Mouse (Mus musculus) ES-E14 (cell line): ENCODE results near the gene Acss2. TPM values are rescaled to one million over a fixed set of nuclear protein-coding genes. Genes with fewer than 3 reads are reported as not detected.

Experiments
- DNase-seq: peaks from one replicate; pipeline ENCODE4 v3.0.0-alpha.2; 2013; ENCODE audit warnings: low read depth, low spot score
- H3K27ac ChIP-seq: 2 replicates; pipeline ENCODE4 v1.5.1; 2012; ENCODE audit warnings: low read depth, mild to moderate bottlenecking, low read length, moderate library complexity, mixed read lengths; ENCODE audit not compliant: poor library complexity, insufficient read depth, severe bottlenecking
- H3K36me3 ChIP-seq: 2 replicates; pipeline ENCODE4 v1.6.1; 2012; ENCODE audit warnings: mild to moderate bottlenecking, low read length, moderate library complexity, mixed read lengths; ENCODE audit not compliant: control insufficient read depth, poor library complexity, insufficient read depth, severe bottlenecking
- H3K4me1 ChIP-seq, 2 experiments: fragments of 150-350 bp in 1 of 2; sonication (generic) in 1 of 2; 2 replicates each; pipeline ENCODE4 v1.6.1; 2012; ENCODE audit warnings: low read length in 2 of 2, mild to moderate bottlenecking in 1 of 2, mixed read lengths in 1 of 2; ENCODE audit not compliant: control insufficient read depth in 2 of 2, insufficient read depth in 2 of 2, poor library complexity in 1 of 2
- H3K4me3 ChIP-seq, 2 experiments: fragments of 150-350 bp in 1 of 2; sonication (generic) in 1 of 2; 2 replicates each; pipeline ENCODE4 v1.5.1; 2012; ENCODE audit warnings: low read length in 2 of 2, low read depth in 1 of 2, mild to moderate bottlenecking in 1 of 2, mixed read lengths in 1 of 2; ENCODE audit not compliant: insufficient read depth in 1 of 2, poor library complexity in 1 of 2, severe bottlenecking in 1 of 2
- H3K9ac ChIP-seq: 2 replicates; pipeline ENCODE4 v1.6.1; 2012; ENCODE audit warnings: low read depth, mild to moderate bottlenecking, low read length, mixed read lengths; ENCODE audit not compliant: poor library complexity, insufficient read depth, severe bottlenecking
- H3K9me3 ChIP-seq: fragments of 150-350 bp; sonication (generic); 2 replicates; pipeline ENCODE4 v1.6.1; 2012; ENCODE audit warnings: low read depth, mild to moderate bottlenecking, low read length; ENCODE audit not compliant: control insufficient read depth, insufficient read depth
- CHD2 ChIP-seq: IDR thresholded peaks from 2 replicates; pipeline ENCODE4 v1.6.1; 2014; ENCODE audit warnings: mild to moderate bottlenecking, low read depth, low read length, inconsistent platforms
- HCFC1 ChIP-seq: IDR thresholded peaks from 2 replicates; pipeline ENCODE4 v1.6.1; 2012; ENCODE audit warnings: low read length, inconsistent platforms, borderline replicate concordance; ENCODE audit not compliant: insufficient read depth
- MAFK ChIP-seq: IDR thresholded peaks from 2 replicates; pipeline ENCODE4 v1.6.1; 2014; ENCODE audit warnings: mild to moderate bottlenecking, low read depth, low read length, inconsistent platforms; ENCODE audit not compliant: insufficient read depth
- ZC3H11A ChIP-seq: IDR thresholded peaks from 2 replicates; pipeline ENCODE4 v1.6.1; 2012; ENCODE audit warnings: low read depth, mild to moderate bottlenecking, inconsistent platforms, low read length, borderline replicate concordance
- ZNF384 ChIP-seq: IDR thresholded peaks from 2 replicates; pipeline ENCODE4 v1.6.1; 2012; ENCODE audit warnings: low read depth, low read length, inconsistent platforms
- in situ Hi-C, 2 experiments: fragments of 600-800 bp; cut with MboI; formaldehyde crosslinking; loops; one replicate each; pipeline ENCODE4 v1.15.1; 2025; ENCODE audit warnings: low sequenced_read_pairs in 2 of 2, inconsistent platforms in 1 of 2; ENCODE audit not compliant: unreplicated experiment in 2 of 2
- total RNA-seq: library from RNA; depleted of rRNA; stranded (reverse); fragments of 300-350 nt; gene quantifications from 2 replicates; pipeline ENCODE4 v1.2.3, GENCODE M21; 2012

Gene Acss2
- total RNA-seq, 1 experiment: 5.3 TPM

GRCm38 (mm10) chr2:155518531-155519270 lies 953 bp downstream of the Acss2 start:
- TF ChIP-seq HCFC1: no peak
- TF ChIP-seq ZNF384: no peak
- TF ChIP-seq MAFK: no peak
- TF ChIP-seq CHD2: no peak
- TF ChIP-seq ZC3H11A: no peak
- peak overlapping the region; percentile 73; the same call in 1 of the 2 replicates for H3K9ac ChIP-seq
- peak overlapping the region; percentile 84 to 94 for H3K4me3 ChIP-seq
- no peak overlapping the region for H3K27ac ChIP-seq
- no peaks in the 10 kb centered on the region for H3K36me3 ChIP-seq
- H3K9me3 ChIP-seq: no peaks in the 10 kb centered on the region
- in situ Hi-C loops: loop anchor here (5.0 to 10.0 kb wide), 3 partner anchors 96 to 236 kb away; partner anchors contain the start of genes Myh7b (in 1 of the 2) and Procr (in 1 of the 2)
- H3K4me1 ChIP-seq: peaks cover 1 to 5% of the 10 kb centered on the region in 2 experiments; a peak in 2 of 4 replicates
- DNase-seq: no peak

GRCm38 (mm10) chr2:155523706-155524105 lies 6.0 kb downstream of the Acss2 start:
- no peaks in the 10 kb centered on the region for H3K9me3 ChIP-seq
- no peak overlapping the region for H3K9ac ChIP-seq
- no peaks in the 10 kb centered on the region for H3K36me3 ChIP-seq
- no peaks in the 10 kb centered on the region; a peak in 1 of 4 replicates for H3K4me1 ChIP-seq
- no peak for DNase-seq
- no peak overlapping the region for H3K4me3 ChIP-seq
- in situ Hi-C loops: no loop called here
- TF ChIP-seq ZNF384 (no peak), ZC3H11A (no peak), MAFK (no peak), CHD2 (no peak), HCFC1 (no peak)
- H3K27ac ChIP-seq: no peak overlapping the region

GRCm38 (mm10) chr2:155524378-155524777 lies 6.6 kb downstream of the Acss2 start:
- in situ Hi-C loops: no loop called here

GRCm38 (mm10) chr2:155527367-155527766 lies 9.6 kb downstream of the Acss2 start:
- Histone ChIP-seq H3K4me1 (no peaks in the 10 kb centered on the region), H3K27ac (no peak overlapping the region), H3K4me3 (no peak overlapping the region), H3K36me3 (no peaks in the 10 kb centered on the region), H3K9ac (no peak overlapping the region), H3K9me3 (no peaks in the 10 kb centered on the region)
- TF ChIP-seq CHD2: no peak
- in situ Hi-C loops: no loop called here
- no peak for DNase-seq

More at GRCm38 (mm10) chr2:155524378-155524777, 6.6 kb downstream of the Acss2 start:
- H3K9ac ChIP-seq: no peak overlapping the region
- H3K4me1 ChIP-seq: no peaks in the 10 kb centered on the region
- TF ChIP-seq HCFC1 (no peak), CHD2 (no peak), ZNF384 (no peak), MAFK (no peak), ZC3H11A (no peak)
- H3K36me3 ChIP-seq: no peaks in the 10 kb centered on the region
- no peak overlapping the region for H3K4me3 ChIP-seq
- H3K27ac ChIP-seq: no peak overlapping the region
- DNase-seq: no peak
- H3K9me3 ChIP-seq: no peaks in the 10 kb centered on the region

GRCm38 (mm10) chr2:155536292-155536691 lies 18.5 kb downstream of the Acss2 start:
- Histone ChIP-seq H3K4me1 (no peaks in the 10 kb centered on the region), H3K9me3 (no peaks in the 10 kb centered on the region), H3K36me3 (no peaks in the 10 kb centered on the region), H3K27ac (no peak overlapping the region), H3K4me3 (no peak overlapping the region), H3K9ac (no peak overlapping the region)
- no peak for TF ChIP-seq HCFC1
- DNase-seq: no peak
- in situ Hi-C loops: no loop called here
